Mouse (Mus musculus): ENCODE data around the gene Lrrc46. TPM values are rescaled to one million over a fixed set of nuclear protein-coding genes. Genes with fewer than 3 reads are reported as not detected.

Gene Lrrc46
- 0.79 and 1.4 TPM in 2 replicates for polyA plus RNA-seq (2014; fragmentation: Nextera tagmentation; extraction: Ambion mirVana)

DNA sequence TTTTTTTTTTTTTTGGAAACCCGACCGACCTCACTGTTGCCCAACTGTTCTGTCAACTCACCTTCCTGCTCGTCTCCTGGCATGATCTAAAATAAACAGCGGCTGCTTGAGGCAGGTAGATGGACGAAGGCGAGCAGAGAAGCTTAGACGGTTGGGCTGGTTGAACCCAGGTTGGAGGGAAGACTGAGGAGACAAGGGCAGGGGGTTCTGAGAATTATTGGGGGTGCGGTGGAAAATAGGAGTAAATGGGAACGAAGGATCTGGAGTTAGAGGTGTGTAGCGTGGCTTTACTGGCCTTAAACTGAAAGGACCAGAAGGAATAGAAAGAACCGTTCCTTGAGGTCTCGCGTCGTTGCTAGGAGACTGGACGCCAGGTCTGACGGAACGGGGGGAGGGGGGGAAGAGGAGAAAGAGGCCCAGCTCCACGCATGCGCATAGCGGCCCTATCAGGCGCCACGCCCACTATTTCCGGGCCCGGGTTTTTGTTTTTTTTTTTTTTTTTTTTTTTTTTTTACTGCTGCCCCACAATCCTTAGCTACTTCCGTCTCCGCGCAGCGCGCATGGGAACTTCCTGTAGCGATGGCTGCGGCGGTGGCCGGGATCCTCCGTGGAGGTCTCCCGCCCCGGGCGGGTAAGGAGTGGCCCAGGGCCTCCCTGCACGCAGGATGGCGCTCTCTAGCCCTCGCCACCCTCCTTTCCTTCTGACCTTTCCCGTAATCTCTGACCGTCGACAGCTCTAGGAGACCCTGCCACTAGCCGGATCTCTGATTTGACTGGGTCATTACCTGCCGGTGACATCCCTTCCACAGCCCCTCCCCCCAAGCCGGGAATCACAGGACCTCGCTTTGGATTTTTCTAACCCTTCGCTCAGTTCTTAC, at the start of gene Lrrc46, which contains the start of gene Mrpl10:
Gene Lrrc46, minus strand, starts transcription at position 386 of the 878 bp plus-strand sequence.
Gene Mrpl10, plus strand, starts transcription at position 539 of the 878 bp plus-strand sequence.
- Histone ChIP-seq H3K9me3 (ENCODE audit: control insufficient read depth, low read length) (no peaks in the 10 kb centered on the region), H3K4me3 (ENCODE audit: low read depth, low read length) (peak within 1 kb of the TSS; percentile 65), H3K4me1 (ENCODE audit: control insufficient read depth, insufficient read depth, low read length) (no peaks in the 10 kb centered on the region; the same call in 1 of the 2 replicates), H3K36me3 (ENCODE audit: control insufficient read depth, insufficient read depth, low read length) (peaks cover 8% of the 10 kb centered on the region), H3K27ac (replicated peaks; ENCODE audit: low read depth, low read length) (0 out of 2 replicates have a peak within 1 kb of the TSS, but pooled peaks have one; percentile 18), H3K9ac (ENCODE audit: low read length) (peak within 1 kb of the TSS; percentile 79), H3K4me2 (ENCODE audit: low read depth, severe bottlenecking) (peak within 1 kb of the TSS; percentile 84), H3K27me3 (ENCODE audit: control insufficient read depth, insufficient read depth, low read length) (no peaks in the 10 kb centered on the region)
- under 1% methylated on average over 48 of the region's 48 CpGs for WGBS
- peak; percentile 91 for ATAC-seq (ENCODE audit: insufficient number of reproducible peaks, low FRiP score, low TSS enrichment, low read depth)
- peak; percentile 97 for DNase-seq (ENCODE audit: low spot score)

DNA sequence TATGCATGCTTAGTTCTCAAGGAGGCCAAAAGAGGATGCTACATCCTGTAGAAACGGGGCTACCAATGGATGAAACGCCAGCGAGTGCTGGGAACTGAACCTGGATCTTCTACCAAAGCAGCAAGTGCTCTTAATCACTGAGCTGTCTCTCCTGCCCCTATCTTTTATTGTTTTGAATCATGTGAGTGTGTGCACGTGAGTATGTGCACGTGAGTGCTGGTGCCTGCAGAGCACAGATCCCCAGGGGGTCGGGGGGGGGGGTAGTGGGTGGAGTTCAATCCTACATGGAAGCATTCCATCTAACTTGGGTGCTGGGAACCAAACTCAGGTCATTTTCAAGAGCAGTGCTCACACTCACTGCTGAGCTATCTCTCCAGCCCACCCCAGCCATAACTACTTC, 45.2 kb upstream of the Lrrc46 start:
- Histone ChIP-seq H3K4me1 (ENCODE audit: control insufficient read depth, insufficient read depth, low read length) (peaks cover 6% of the 10 kb centered on the region), H3K27ac (replicated peaks; ENCODE audit: low read depth, low read length) (no peak overlapping the region), H3K27me3 (ENCODE audit: control insufficient read depth, insufficient read depth, low read length) (no peaks in the 10 kb centered on the region), H3K36me3 (ENCODE audit: control insufficient read depth, insufficient read depth, low read length) (no peaks in the 10 kb centered on the region), H3K4me3 (ENCODE audit: low read depth, low read length) (no peak overlapping the region), H3K9ac (ENCODE audit: low read length) (no peak overlapping the region), H3K4me2 (ENCODE audit: low read depth, severe bottlenecking) (no peak overlapping the region), H3K9me3 (ENCODE audit: control insufficient read depth, low read length) (no peaks in the 10 kb centered on the region)
- ATAC-seq (ENCODE audit: insufficient number of reproducible peaks, low FRiP score, low TSS enrichment, low read depth) (no peak), DNase-seq (ENCODE audit: low spot score) (no peak)
- 74% methylated on average over 6 of the region's 6 CpGs for WGBS

DNA sequence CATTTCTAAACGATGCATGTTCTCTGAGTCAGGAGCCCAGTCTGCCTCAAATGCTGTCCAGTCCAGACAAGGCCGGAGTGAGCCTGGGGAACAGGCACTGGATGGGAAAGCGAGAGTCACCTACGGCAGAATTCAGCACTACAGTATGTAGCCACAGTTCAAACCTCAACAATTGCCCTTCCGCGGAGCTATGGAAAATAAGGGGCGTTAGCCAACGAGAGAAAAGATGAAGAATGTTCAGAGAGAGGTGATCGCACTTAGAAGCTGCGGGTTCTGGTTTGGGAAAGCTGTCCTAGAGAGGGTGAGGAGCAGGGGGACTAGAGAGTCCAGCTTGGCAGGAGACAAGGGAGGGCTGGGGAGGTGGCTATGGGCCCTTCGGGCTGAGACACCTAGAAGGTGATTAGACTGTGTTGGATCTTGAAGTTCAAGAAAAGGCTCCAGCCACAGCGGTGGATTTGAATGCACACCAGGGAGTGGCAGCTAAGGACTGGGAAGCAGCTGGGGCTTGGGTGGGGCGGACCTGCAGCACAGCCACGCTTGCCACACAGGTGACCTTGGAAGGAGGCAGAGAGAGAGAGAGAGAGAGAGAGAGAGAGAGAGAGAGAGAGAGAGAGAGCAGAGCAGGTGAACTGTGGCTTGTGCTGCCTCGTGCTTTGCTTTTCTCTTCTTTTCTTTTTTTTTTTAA, 43.8 kb upstream of the Lrrc46 start:
- Histone ChIP-seq H3K4me2 (ENCODE audit: low read depth, severe bottlenecking) (no peak overlapping the region), H3K4me3 (ENCODE audit: low read depth, low read length) (no peak overlapping the region), H3K4me1 (ENCODE audit: control insufficient read depth, insufficient read depth, low read length) (peaks cover 6% of the 10 kb centered on the region), H3K9me3 (ENCODE audit: control insufficient read depth, low read length) (no peaks in the 10 kb centered on the region), H3K27me3 (ENCODE audit: control insufficient read depth, insufficient read depth, low read length) (no peaks in the 10 kb centered on the region), H3K9ac (ENCODE audit: low read length) (no peak overlapping the region), H3K27ac (replicated peaks; ENCODE audit: low read depth, low read length) (no peak overlapping the region), H3K36me3 (ENCODE audit: control insufficient read depth, insufficient read depth, low read length) (no peaks in the 10 kb centered on the region)
- ATAC-seq (ENCODE audit: insufficient number of reproducible peaks, low FRiP score, low TSS enrichment, low read depth) (no peak), DNase-seq (ENCODE audit: low spot score) (no peak)
- WGBS, result 89% methylated on average over 15 of the region's 15 CpGs

- DNase-seq (ENCODE audit: low spot score), result peak; percentile 27
Observed at GRCm38 (mm10) chr11:97083401-97084140, 42.4 kb upstream of the Lrrc46 start.

DNA sequence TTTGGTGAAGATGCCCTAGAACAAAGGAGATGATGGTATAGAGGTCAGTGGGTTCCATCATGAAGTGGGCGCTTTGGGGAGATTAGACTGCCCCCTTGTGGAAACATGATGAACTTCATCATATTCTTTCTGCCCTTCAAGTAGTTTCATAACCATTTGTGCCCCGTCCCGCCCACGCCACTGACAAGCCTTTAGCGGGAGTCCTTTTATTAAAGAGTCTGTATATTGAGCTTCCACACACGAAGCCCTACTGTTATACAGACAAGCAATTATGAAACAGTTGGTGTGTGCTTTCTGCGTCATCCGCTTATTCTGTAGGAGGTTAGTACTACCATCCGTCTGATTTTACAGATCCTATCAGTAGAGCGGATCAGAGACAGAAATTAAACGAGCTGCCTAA, 41.8 kb upstream of the Lrrc46 start:
- Histone ChIP-seq H3K27me3 (ENCODE audit: control insufficient read depth, insufficient read depth, low read length) (no peaks in the 10 kb centered on the region), H3K9me3 (ENCODE audit: control insufficient read depth, low read length) (no peaks in the 10 kb centered on the region), H3K27ac (replicated peaks; ENCODE audit: low read depth, low read length) (no peak overlapping the region), H3K4me2 (ENCODE audit: low read depth, severe bottlenecking) (no peak overlapping the region), H3K36me3 (ENCODE audit: control insufficient read depth, insufficient read depth, low read length) (no peaks in the 10 kb centered on the region), H3K4me3 (ENCODE audit: low read depth, low read length) (no peak overlapping the region), H3K9ac (ENCODE audit: low read length) (no peak overlapping the region), H3K4me1 (ENCODE audit: control insufficient read depth, insufficient read depth, low read length) (peaks cover 6% of the 10 kb centered on the region)
- peak; percentile 36 for DNase-seq (ENCODE audit: low spot score)
- no peak for ATAC-seq (ENCODE audit: insufficient number of reproducible peaks, low FRiP score, low TSS enrichment, low read depth)
- WGBS, result 45% methylated on average over 11 of the region's 11 CpGs

More at GRCm38 (mm10) chr11:97083401-97084140, 42.4 kb upstream of the Lrrc46 start:
- Histone ChIP-seq H3K9ac (ENCODE audit: low read length) (no peak overlapping the region), H3K4me1 (ENCODE audit: control insufficient read depth, insufficient read depth, low read length) (peaks cover 6% of the 10 kb centered on the region), H3K36me3 (ENCODE audit: control insufficient read depth, insufficient read depth, low read length) (no peaks in the 10 kb centered on the region), H3K27me3 (ENCODE audit: control insufficient read depth, insufficient read depth, low read length) (no peaks in the 10 kb centered on the region), H3K27ac (replicated peaks; ENCODE audit: low read depth, low read length) (no peak overlapping the region), H3K4me3 (ENCODE audit: low read depth, low read length) (no peak overlapping the region), H3K4me2 (ENCODE audit: low read depth, severe bottlenecking) (no peak overlapping the region), H3K9me3 (ENCODE audit: control insufficient read depth, low read length) (no peaks in the 10 kb centered on the region)
- 20% methylated on average over 22 of the region's 22 CpGs for WGBS
- no peak for ATAC-seq (ENCODE audit: insufficient number of reproducible peaks, low FRiP score, low TSS enrichment, low read depth)

DNA sequence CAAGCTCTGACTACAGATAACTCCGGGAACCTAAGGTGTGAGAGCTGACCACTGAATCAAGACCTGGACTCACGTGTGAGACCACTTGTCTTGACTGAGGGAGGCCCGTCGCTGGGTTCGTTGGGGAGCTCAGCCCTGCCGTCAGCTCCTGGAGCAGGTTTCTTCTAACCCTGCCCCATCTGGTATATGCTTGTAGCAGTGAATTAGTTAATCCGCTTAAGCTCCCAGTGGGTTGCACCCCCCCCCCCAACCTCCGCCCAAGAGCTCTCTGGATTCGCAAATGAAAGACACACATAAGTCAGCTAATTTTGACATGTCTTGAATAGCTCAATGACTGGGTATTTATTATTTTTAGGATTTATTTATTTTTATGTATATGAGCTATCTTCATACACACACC, 39.1 kb upstream of the Lrrc46 start:
- H3K4me3 ChIP-seq (ENCODE audit: low read depth, low read length), result no peak overlapping the region
- H3K27me3 ChIP-seq (ENCODE audit: control insufficient read depth, insufficient read depth, low read length), result no peaks in the 10 kb centered on the region
- no peak overlapping the region for H3K9ac ChIP-seq (ENCODE audit: low read length)
- H3K4me1 ChIP-seq (ENCODE audit: control insufficient read depth, insufficient read depth, low read length), result peaks cover 6% of the 10 kb centered on the region
- DNase-seq (ENCODE audit: low spot score) (no peak), ATAC-seq (ENCODE audit: insufficient number of reproducible peaks, low FRiP score, low TSS enrichment, low read depth) (no peak)
- no peaks in the 10 kb centered on the region for H3K9me3 ChIP-seq (ENCODE audit: control insufficient read depth, low read length)
- H3K27ac ChIP-seq (replicated peaks; ENCODE audit: low read depth, low read length), result no peak overlapping the region
- WGBS, result 38% methylated on average over 9 of the region's 9 CpGs
- H3K4me2 ChIP-seq (ENCODE audit: low read depth, severe bottlenecking), result no peak overlapping the region
- H3K36me3 ChIP-seq (ENCODE audit: control insufficient read depth, insufficient read depth, low read length), result no peaks in the 10 kb centered on the region

DNA sequence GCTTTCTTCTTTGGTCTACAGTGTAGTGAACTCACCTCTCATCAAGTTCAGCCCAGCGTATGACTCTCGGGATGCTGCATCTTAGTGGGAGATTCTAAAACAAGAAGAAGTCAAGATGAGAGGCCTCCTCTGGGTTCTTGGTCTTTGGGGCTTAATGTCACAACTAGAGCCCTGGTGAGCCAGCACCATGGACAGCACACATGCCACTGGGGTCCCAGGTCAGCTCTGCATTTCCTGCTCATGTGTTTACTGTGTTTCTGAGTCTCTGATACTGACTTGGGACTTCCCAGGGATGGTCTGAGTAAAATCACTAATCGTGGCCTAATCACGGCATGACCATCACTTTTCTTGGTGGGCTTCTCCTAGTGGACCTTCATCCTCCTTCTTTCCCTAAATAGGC, 37.5 kb upstream of the Lrrc46 start:
- ATAC-seq (ENCODE audit: insufficient number of reproducible peaks, low FRiP score, low TSS enrichment, low read depth), result no peak

GRCm38 (mm10) chr11:97074235-97074634, 33.0 kb upstream of the Lrrc46 start:
- H3K4me2 ChIP-seq (ENCODE audit: low read depth, severe bottlenecking), result no peak overlapping the region
- H3K9me3 ChIP-seq (ENCODE audit: control insufficient read depth, low read length), result no peaks in the 10 kb centered on the region
- no peaks in the 10 kb centered on the region for H3K27me3 ChIP-seq (ENCODE audit: control insufficient read depth, insufficient read depth, low read length)
- no peak for ATAC-seq (ENCODE audit: insufficient number of reproducible peaks, low FRiP score, low TSS enrichment, low read depth)
- no peaks in the 10 kb centered on the region for H3K4me1 ChIP-seq (ENCODE audit: control insufficient read depth, insufficient read depth, low read length)
- no peak overlapping the region for H3K9ac ChIP-seq (ENCODE audit: low read length)
- 73% methylated on average over 8 of the region's 8 CpGs for WGBS
- DNase-seq (ENCODE audit: low spot score), result no peak
- H3K36me3 ChIP-seq (ENCODE audit: control insufficient read depth, insufficient read depth, low read length), result no peaks in the 10 kb centered on the region
- no peak overlapping the region for H3K27ac ChIP-seq (replicated peaks; ENCODE audit: low read depth, low read length)
- no peak overlapping the region for H3K4me3 ChIP-seq (ENCODE audit: low read depth, low read length)

More for the DNA sequence above, 37.5 kb upstream of the Lrrc46 start:
- Histone ChIP-seq H3K36me3 (ENCODE audit: control insufficient read depth, insufficient read depth, low read length) (no peaks in the 10 kb centered on the region), H3K4me1 (ENCODE audit: control insufficient read depth, insufficient read depth, low read length) (peaks cover 1% of the 10 kb centered on the region), H3K9ac (ENCODE audit: low read length) (no peak overlapping the region), H3K27me3 (ENCODE audit: control insufficient read depth, insufficient read depth, low read length) (no peaks in the 10 kb centered on the region), H3K27ac (replicated peaks; ENCODE audit: low read depth, low read length) (no peak overlapping the region), H3K4me2 (ENCODE audit: low read depth, severe bottlenecking) (no peak overlapping the region), H3K4me3 (ENCODE audit: low read depth, low read length) (no peak overlapping the region), H3K9me3 (ENCODE audit: control insufficient read depth, low read length) (no peaks in the 10 kb centered on the region)
- 48% methylated on average over 4 of the region's 4 CpGs for WGBS
- DNase-seq (ENCODE audit: low spot score), result peak; percentile 80
